Mouse (Mus musculus): ENCODE results near the gene Olfr981. TPM values are rescaled to one million over a fixed set of nuclear protein-coding genes. Genes with fewer than 3 reads are reported as not detected.

Olfr981 gene
- total RNA-seq, 1 experiment, result not detected

- Histone ChIP-seq H3K36me3 (ENCODE audit: control insufficient read depth, insufficient read depth, low read length, poor library complexity, severe bottlenecking) (no peaks in the 10 kb centered on the region), H3K4me1 (ENCODE audit: control insufficient read depth in 2 of 2, insufficient read depth in 2 of 2, low read length in 2 of 2, poor library complexity in 1 of 2) (peaks cover 0 to 2% of the 10 kb centered on the region in 2 experiments; a peak in 1 of 4 replicates), H3K9me3 (ENCODE audit: control insufficient read depth, insufficient read depth, low read depth, low read length) (no peaks in the 10 kb centered on the region), H3K9ac (ENCODE audit: insufficient read depth, low read depth, low read length, poor library complexity, severe bottlenecking) (no peak overlapping the region), H3K4me3 (ENCODE audit: insufficient read depth in 1 of 2, low read depth in 1 of 2, low read length in 2 of 2, poor library complexity in 1 of 2, severe bottlenecking in 1 of 2) (no peak overlapping the region), H3K27ac (ENCODE audit: insufficient read depth, low read depth, low read length, poor library complexity, severe bottlenecking) (no peak overlapping the region)
- in situ Hi-C loops (cut with MboI; ENCODE audit: low sequenced_read_pairs in 2 of 2, unreplicated experiment in 2 of 2), result no loop called here
- DNase-seq (ENCODE audit: low read depth, low spot score), result no peak
- no peak for TF ChIP-seq ZC3H11A (IDR thresholded peaks at IDR 0.05; ENCODE audit: borderline replicate concordance, low read depth, low read length)
- no peak for TF ChIP-seq ZNF384 (IDR thresholded peaks at IDR 0.05; ENCODE audit: low read depth, low read length)
- TF ChIP-seq CHD2 (IDR thresholded peaks at IDR 0.05; ENCODE audit: low read depth, low read length), result no peak
Observed at GRCm38 (mm10) chr9:40050138-40050537, 28.9 kb downstream of the Olfr981 start.

- Histone ChIP-seq H3K9ac (ENCODE audit: insufficient read depth, low read depth, low read length, poor library complexity, severe bottlenecking) (no peak within 1 kb of the TSS), H3K36me3 (ENCODE audit: control insufficient read depth, insufficient read depth, low read length, poor library complexity, severe bottlenecking) (no peaks in the 10 kb centered on the region), H3K4me3 (ENCODE audit: insufficient read depth in 1 of 2, low read depth in 1 of 2, low read length in 2 of 2, poor library complexity in 1 of 2, severe bottlenecking in 1 of 2) (peak within 1 kb of the TSS; percentile 1 to 24; a peak in 2 of 4 replicates), H3K27ac (ENCODE audit: insufficient read depth, low read depth, low read length, poor library complexity, severe bottlenecking) (no peak within 1 kb of the TSS), H3K4me1 (ENCODE audit: control insufficient read depth in 2 of 2, insufficient read depth in 2 of 2, low read length in 2 of 2, poor library complexity in 1 of 2) (peaks cover 0 to 3% of the 10 kb centered on the region in 2 experiments; a peak in 1 of 4 replicates), H3K9me3 (ENCODE audit: control insufficient read depth, insufficient read depth, low read depth, low read length) (no peaks in the 10 kb centered on the region)
- TF ChIP-seq ZNF384 (IDR thresholded peaks at IDR 0.05; ENCODE audit: low read depth, low read length), result no peak
- TF ChIP-seq MAFK (IDR thresholded peaks at IDR 0.05; ENCODE audit: insufficient read depth, low read depth, low read length), result no peak
- no peak for TF ChIP-seq CHD2 (IDR thresholded peaks at IDR 0.05; ENCODE audit: low read depth, low read length)
- no peak for TF ChIP-seq HCFC1 (IDR thresholded peaks at IDR 0.05; ENCODE audit: borderline replicate concordance, insufficient read depth, low read length)
- no peak for DNase-seq (ENCODE audit: low read depth, low spot score)
- in situ Hi-C loops (cut with MboI; ENCODE audit: low sequenced_read_pairs in 2 of 2, unreplicated experiment in 2 of 2), result no loop called here
Observed at GRCm38 (mm10) chr9:40073529-40073928, 52.3 kb downstream of the Olfr981 start, which contains the start of gene Olfr982. Gene Olfr982 (plus strand): TSS chr9:40073829.

Other genes with a start within 250 kb of the Olfr981 start
- gene Olfr968, start 238.2 kb upstream of the Olfr981 start, total RNA-seq (2012; rRNA removed), result 0.05 TPM in 1 of 2 replicates, not detected in the other
- not detected in 2 replicates for gene Olfr969, start 230.5 kb upstream of the Olfr981 start, total RNA-seq (2012; rRNA removed)
- gene Olfr970, start 212.6 kb upstream of the Olfr981 start, total RNA-seq (2012; rRNA removed), result not detected in 2 replicates
- not detected in 2 replicates for gene Olfr971, start 184.6 kb upstream of the Olfr981 start, total RNA-seq (2012; rRNA removed)
- gene Olfr972, start 155.0 kb upstream of the Olfr981 start, total RNA-seq (2012; rRNA removed), result not detected in 2 replicates
- gene Olfr229, start 114.1 kb upstream of the Olfr981 start, total RNA-seq (2012; rRNA removed), result not detected in 2 replicates
- gene Olfr974, start 84.0 kb upstream of the Olfr981 start, total RNA-seq (2012; rRNA removed), result not detected in 2 replicates
- gene Olfr975, start 69.4 kb upstream of the Olfr981 start, total RNA-seq (2012; rRNA removed), result not detected in 2 replicates
- gene Olfr976, start 60.3 kb upstream of the Olfr981 start, total RNA-seq (2012; rRNA removed), result not detected in 2 replicates
- gene Olfr978, start 29.4 kb upstream of the Olfr981 start, total RNA-seq (2012; rRNA removed), result not detected in 2 replicates
- gene Olfr979, start 18.0 kb upstream of the Olfr981 start, total RNA-seq (2012; rRNA removed), result 0.13 TPM in 1 of 2 replicates, not detected in the other
- 0.16 TPM in 1 of 2 replicates, not detected in the other for gene Olfr980, start 11.9 kb upstream of the Olfr981 start, total RNA-seq (2012; rRNA removed)
- 0.05 TPM in 1 of 2 replicates, not detected in the other for gene Olfr982, start 52.4 kb downstream of the Olfr981 start, total RNA-seq (2012; rRNA removed)
- gene Olfr983, start 72.1 kb downstream of the Olfr981 start, total RNA-seq (2012; rRNA removed), result 0.13 and 0.21 TPM in 2 replicates
- 0.36 and 0.48 TPM in 2 replicates for gene Olfr984, start 92.7 kb downstream of the Olfr981 start, total RNA-seq (2012; rRNA removed)
- gene Olfr985, start 108.7 kb downstream of the Olfr981 start, total RNA-seq (2012; rRNA removed), result 3.4 and 3.8 TPM in 2 replicates
- gene Tmem225, start 126.7 kb downstream of the Olfr981 start, total RNA-seq (2012; rRNA removed), result not detected in 2 replicates
- 0.31 and 0.53 TPM in 2 replicates for gene Olfr986, start 159.5 kb downstream of the Olfr981 start, total RNA-seq (2012; rRNA removed)
- 2.1 and 2.2 TPM in 2 replicates for gene Zfp202, start 170.9 kb downstream of the Olfr981 start, total RNA-seq (2012; rRNA removed)
- gene Scn3b, start 247.8 kb downstream of the Olfr981 start, total RNA-seq (2012; rRNA removed), result 3.1 TPM in 2 replicates

Measured in ES-E14 (cell line).